Mouse (Mus musculus): ENCODE results near the gene Meis2. TPM values are rescaled to one million over a fixed set of nuclear protein-coding genes. Genes with fewer than 3 reads are reported as not detected.

The Meis2 gene
- polyA plus RNA-seq, 1 experiment from 2014 or later = 33.1 TPM

GRCm38 (mm10) chr2:116068461-116068860, 2.8 kb upstream of the Meis2 start:
- Histone ChIP-seq H3K4me2 (peak overlapping the region; percentile 83), H3K27me3 (ENCODE audit: insufficient read depth, low read length) (peaks cover 19% of the 10 kb centered on the region; the same call in 1 of the 2 replicates), H3K36me3 (ENCODE audit: insufficient read depth) (no peaks in the 10 kb centered on the region), H3K9ac (peak overlapping the region; percentile 87), H3K9me3 (ENCODE audit: low read depth, low read length) (no peaks in the 10 kb centered on the region), H3K4me1 (ENCODE audit: insufficient read depth) (no peaks in the 10 kb centered on the region), H3K27ac (ENCODE audit: low read depth) (peak overlapping the region; percentile 85; the same call in 1 of the 2 replicates), H3K4me3 (ENCODE audit: low read depth, low read length) (peak overlapping the region; percentile 70)
- whole genome bisulfite sequencing = 16% methylated on average over 11 of the region's 11 CpGs
- no peak for TF ChIP-seq CTCF (IDR thresholded peaks at IDR 0.05; ENCODE audit: low read depth)
- DNase-seq (no peak), ATAC-seq (ENCODE audit: insufficient read depth) (no peak)

GRCm38 (mm10) chr2:116067711-116068110, 2.1 kb upstream of the Meis2 start:
- Histone ChIP-seq H3K9ac (peak overlapping the region; percentile 87), H3K27me3 (ENCODE audit: insufficient read depth, low read length) (peaks cover 16% of the 10 kb centered on the region; the same call in 1 of the 2 replicates), H3K4me1 (ENCODE audit: insufficient read depth) (no peaks in the 10 kb centered on the region), H3K4me3 (ENCODE audit: low read depth, low read length) (peak overlapping the region; percentile 70), H3K9me3 (ENCODE audit: low read depth, low read length) (no peaks in the 10 kb centered on the region), H3K36me3 (ENCODE audit: insufficient read depth) (no peaks in the 10 kb centered on the region), H3K27ac (ENCODE audit: low read depth) (peak overlapping the region; percentile 85), H3K4me2 (peak overlapping the region; percentile 83)
- DNase-seq (peak; percentile 64), ATAC-seq (ENCODE audit: insufficient read depth) (no peak)
- TF ChIP-seq CTCF (IDR thresholded peaks at IDR 0.05; ENCODE audit: low read depth) = no peak
- 2% methylated on average over 15 of the region's 15 CpGs for WGBS

GRCm38 (mm10) chr2:116067065-116067497, 1.4 kb upstream of the Meis2 start:
- WGBS = 0% methylated on average over 27 of the region's 27 CpGs
- Histone ChIP-seq H3K9ac (peak overlapping the region; percentile 87), H3K27me3 (ENCODE audit: insufficient read depth, low read length) (peaks cover 11% of the 10 kb centered on the region; the same call in 1 of the 2 replicates), H3K4me2 (peak overlapping the region; percentile 83), H3K4me1 (ENCODE audit: insufficient read depth) (no peaks in the 10 kb centered on the region), H3K9me3 (ENCODE audit: low read depth, low read length) (no peaks in the 10 kb centered on the region), H3K36me3 (ENCODE audit: insufficient read depth) (no peaks in the 10 kb centered on the region), H3K27ac (ENCODE audit: low read depth) (peak overlapping the region; percentile 96), H3K4me3 (ENCODE audit: low read depth, low read length) (peak overlapping the region; percentile 70)
- ATAC-seq (ENCODE audit: insufficient read depth) = peak; percentile 59
- DNase-seq = peak; percentile 94
- no peak for TF ChIP-seq CTCF (IDR thresholded peaks at IDR 0.05; ENCODE audit: low read depth)

- H3K4me3 ChIP-seq (ENCODE audit: low read depth, low read length) = peak overlapping the region; percentile 70
- no peak for TF ChIP-seq CTCF (IDR thresholded peaks at IDR 0.05; ENCODE audit: low read depth)
- ATAC-seq (ENCODE audit: insufficient read depth) (peak; percentile 20), DNase-seq (peak; percentile 75)
- peak overlapping the region; percentile 96 for H3K27ac ChIP-seq (ENCODE audit: low read depth)
- WGBS = under 1% methylated on average over 36 of the region's 36 CpGs
- no peaks in the 10 kb centered on the region for H3K36me3 ChIP-seq (ENCODE audit: insufficient read depth)
- peak overlapping the region; percentile 83 for H3K4me2 ChIP-seq
- peak overlapping the region; percentile 87 for H3K9ac ChIP-seq
- peaks cover 11% of the 10 kb centered on the region; the same call in 1 of the 2 replicates for H3K27me3 ChIP-seq (ENCODE audit: insufficient read depth, low read length)
- no peaks in the 10 kb centered on the region; the same call in 1 of the 2 replicates for H3K4me1 ChIP-seq (ENCODE audit: insufficient read depth)
- no peaks in the 10 kb centered on the region for H3K9me3 ChIP-seq (ENCODE audit: low read depth, low read length)
Observed at GRCm38 (mm10) chr2:116066057-116066941, 660 bp upstream of the Meis2 start.

- H3K9ac ChIP-seq = peak overlapping the region; percentile 87
- peak overlapping the region; percentile 83 for H3K4me2 ChIP-seq
- WGBS = 1% methylated on average over 10 of the region's 10 CpGs
- H3K4me1 ChIP-seq (ENCODE audit: insufficient read depth) = peaks cover 4% of the 10 kb centered on the region; the same call in 1 of the 2 replicates
- peak overlapping the region; percentile 96 for H3K27ac ChIP-seq (ENCODE audit: low read depth)
- no peak for ATAC-seq (ENCODE audit: insufficient read depth)
- no peak for TF ChIP-seq CTCF (IDR thresholded peaks at IDR 0.05; ENCODE audit: low read depth)
- H3K9me3 ChIP-seq (ENCODE audit: low read depth, low read length) = no peaks in the 10 kb centered on the region
- H3K4me3 ChIP-seq (ENCODE audit: low read depth, low read length) = peak overlapping the region; percentile 70
- H3K27me3 ChIP-seq (ENCODE audit: insufficient read depth, low read length) = peaks cover 11% of the 10 kb centered on the region; the same call in 1 of the 2 replicates
- DNase-seq = peak; percentile 80
- no peaks in the 10 kb centered on the region for H3K36me3 ChIP-seq (ENCODE audit: insufficient read depth)
Observed at GRCm38 (mm10) chr2:116065057-116065456, 582 bp downstream of the Meis2 start.

GRCm38 (mm10) chr2:116064521-116064920, 1.1 kb downstream of the Meis2 start:
- peaks cover 4% of the 10 kb centered on the region; the same call in 1 of the 2 replicates for H3K4me1 ChIP-seq (ENCODE audit: insufficient read depth)
- WGBS = under 1% methylated on average over 20 of the region's 20 CpGs
- peak overlapping the region; percentile 96 for H3K27ac ChIP-seq (ENCODE audit: low read depth)
- no peaks in the 10 kb centered on the region for H3K9me3 ChIP-seq (ENCODE audit: low read depth, low read length)
- H3K27me3 ChIP-seq (ENCODE audit: insufficient read depth, low read length) = peaks cover 10% of the 10 kb centered on the region; the same call in 1 of the 2 replicates
- peak overlapping the region; percentile 87 for H3K9ac ChIP-seq
- H3K36me3 ChIP-seq (ENCODE audit: insufficient read depth) = peaks cover 3% of the 10 kb centered on the region; the same call in 1 of the 2 replicates
- ATAC-seq (ENCODE audit: insufficient read depth) (no peak), DNase-seq (peak; percentile 59)
- no peak for TF ChIP-seq CTCF (IDR thresholded peaks at IDR 0.05; ENCODE audit: low read depth)
- peak overlapping the region; percentile 70 for H3K4me3 ChIP-seq (ENCODE audit: low read depth, low read length)
- peak overlapping the region; percentile 83 for H3K4me2 ChIP-seq

- no peaks in the 10 kb centered on the region for H3K9me3 ChIP-seq (ENCODE audit: low read depth, low read length)
- DNase-seq = peak; percentile 74
- H3K4me2 ChIP-seq = peak overlapping the region; percentile 83
- peaks cover 4% of the 10 kb centered on the region; the same call in 1 of the 2 replicates for H3K4me1 ChIP-seq (ENCODE audit: insufficient read depth)
- peak overlapping the region; percentile 70 for H3K4me3 ChIP-seq (ENCODE audit: low read depth, low read length)
- peak overlapping the region; percentile 96 for H3K27ac ChIP-seq (ENCODE audit: low read depth)
- peaks cover 10% of the 10 kb centered on the region for H3K36me3 ChIP-seq (ENCODE audit: insufficient read depth)
- 0 out of 2 replicates have a peak, but pooled peaks cover 4% of the 10 kb centered on the region for H3K27me3 ChIP-seq (ENCODE audit: insufficient read depth, low read length)
- H3K9ac ChIP-seq = peak overlapping the region; percentile 87
- ATAC-seq (ENCODE audit: insufficient read depth) = no peak
- no peak for TF ChIP-seq CTCF (IDR thresholded peaks at IDR 0.05; ENCODE audit: low read depth)
- WGBS = under 1% methylated on average over 37 of the region's 37 CpGs
Observed at GRCm38 (mm10) chr2:116063819-116064293, 1.8 kb downstream of the Meis2 start.
